Mouse (Mus musculus): ENCODE results near the gene E030018B13Rik. TPM values are rescaled to one million over a fixed set of nuclear protein-coding genes. Genes with fewer than 3 reads are reported as not detected.

The E030018B13Rik gene
- total and polyA plus RNA-seq, 3 experiments: 0.07 TPM; not detected in 2

DNA sequence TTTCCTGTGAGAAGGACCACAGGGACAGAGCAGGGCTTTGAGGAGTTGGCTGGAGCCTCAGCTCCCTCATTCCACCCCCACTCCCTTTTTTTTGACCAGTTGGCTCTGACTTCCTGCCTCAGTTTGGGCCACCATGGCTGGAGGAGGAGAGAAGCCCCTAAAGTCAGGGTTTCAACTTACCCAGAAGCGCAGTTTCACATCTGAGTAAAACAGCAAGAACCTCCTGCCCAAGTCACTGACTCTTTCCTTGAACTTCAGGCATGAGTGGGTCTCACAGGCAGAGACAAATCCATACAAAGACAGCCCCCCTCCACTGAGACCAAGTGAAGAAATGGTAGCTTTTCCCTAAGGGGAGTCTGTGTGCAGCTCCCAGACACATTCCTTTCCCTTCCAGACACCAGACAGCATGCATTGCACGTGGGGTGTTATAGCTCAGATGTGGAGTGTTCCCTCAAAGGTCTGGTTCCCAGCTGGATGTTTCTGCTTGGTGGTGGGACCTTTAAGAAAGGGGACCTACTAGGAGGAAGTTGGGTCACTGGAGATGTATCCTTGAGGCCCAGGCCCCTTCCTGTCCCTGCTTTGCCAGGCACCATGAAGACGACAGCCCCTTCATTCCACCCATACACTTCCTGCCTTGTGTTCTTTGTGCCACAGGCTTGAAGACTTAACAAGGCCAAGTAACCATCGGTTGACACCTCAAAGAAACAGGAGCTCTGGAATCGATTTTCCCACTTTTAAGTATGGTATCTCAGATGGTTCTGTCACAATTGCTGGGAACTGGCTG lies 49.2 kb downstream of the E030018B13Rik start:
- Histone ChIP-seq H3K4me3 (ENCODE audit: control insufficient read depth in 1 of 2, insufficient read depth in 1 of 2, low read depth in 2 of 2, low read length in 2 of 2) (no peak overlapping the region), H3K27ac (ENCODE audit: control insufficient read depth, low read depth, low read length) (no peak overlapping the region), H3K9ac (ENCODE audit: control insufficient read depth, low read depth, low read length, poor library complexity, severe bottlenecking) (no peak overlapping the region), H3K4me1 (ENCODE audit: control insufficient read depth in 1 of 2, insufficient read depth in 2 of 2, low read length in 2 of 2) (0 out of 4 replicates have a peak, but pooled peaks cover 0 to 3% of the 10 kb centered on the region in 2 experiments), H3K27me3 (ENCODE audit: control insufficient read depth in 1 of 2, insufficient read depth in 2 of 2, low read length in 2 of 2) (no peaks in the 10 kb centered on the region), H3K9me3 (replicated peaks; ENCODE audit: insufficient read depth, low read length) (no peaks in the 10 kb centered on the region), H3K79me2 (ENCODE audit: control insufficient read depth, insufficient read depth, low read length, poor library complexity) (no peaks in the 10 kb centered on the region), H3K36me3 (ENCODE audit: control insufficient read depth in 1 of 2, insufficient read depth in 2 of 2, low read length in 2 of 2) (no peaks in the 10 kb centered on the region)
- TF ChIP-seq USF2 (IDR thresholded peaks at IDR 0.05; ENCODE audit: borderline replicate concordance in 1 of 2, insufficient read depth in 1 of 2, low read depth in 1 of 2, low read length in 2 of 2) (no peak), MYC (IDR thresholded peaks at IDR 0.05; ENCODE audit: low read depth, low read length) (no peak), ZKSCAN1 (IDR thresholded peaks at IDR 0.05; ENCODE audit: low read depth, low read length) (no peak), RCOR1 (IDR thresholded peaks at IDR 0.05; ENCODE audit: low read depth, low read length) (no peak), CHD1 (IDR thresholded peaks at IDR 0.05; ENCODE audit: low read depth, low read length) (no peak), MXI1 (IDR thresholded peaks at IDR 0.05; ENCODE audit: low read depth, low read length) (no peak), E2F4 (IDR thresholded peaks at IDR 0.05; ENCODE audit: borderline replicate concordance, low read depth, low read length) (no peak), NRF1 (IDR thresholded peaks at IDR 0.05; ENCODE audit: insufficient read depth, low read depth, low read length, poor library complexity, severe bottlenecking) (no peak), UBTF (IDR thresholded peaks at IDR 0.05; ENCODE audit: borderline replicate concordance, insufficient read depth, low read depth, low read length) (no peak), MEF2A (IDR thresholded peaks at IDR 0.05; ENCODE audit: extremely low read depth, insufficient replicate concordance, low read depth, low read length, poor library complexity, severe bottlenecking) (no peak), GABPA (IDR thresholded peaks at IDR 0.05; ENCODE audit: low read depth, low read length) (no peak), ZMIZ1 (IDR thresholded peaks at IDR 0.05; ENCODE audit: low read depth, low read length) (no peak), RAD21 (IDR thresholded peaks at IDR 0.05; ENCODE audit: low read depth, low read length) (no peak), KAT2A (conservative IDR thresholded peaks at IDR 0.05; ENCODE audit: low read depth, low read length) (no peak), ZC3H11A (IDR thresholded peaks at IDR 0.05; ENCODE audit: low read depth, low read length) (no peak), MYB (IDR thresholded peaks at IDR 0.05; ENCODE audit: low read depth, low read length) (no peak)
- no peak for DNase-seq (ENCODE audit: low read depth, low spot score)

DNA sequence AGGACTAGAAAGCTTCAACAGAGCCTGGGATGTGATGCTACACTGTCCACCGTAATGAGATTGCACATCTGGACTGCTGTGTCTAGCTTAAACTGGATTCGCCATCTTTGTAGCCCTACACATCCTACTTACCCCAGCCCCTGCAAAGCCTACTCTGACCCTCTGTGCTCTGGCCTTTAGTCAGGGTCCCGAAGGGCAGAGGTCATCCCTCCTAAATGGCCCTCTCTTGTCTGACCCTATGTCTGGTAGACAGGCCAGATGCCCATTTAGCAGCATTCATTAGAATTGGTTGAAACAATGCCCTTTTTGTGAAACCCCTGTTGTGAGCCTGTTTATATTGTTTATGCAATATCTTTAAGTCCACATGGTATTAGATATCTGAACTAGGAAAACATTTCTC lies 53.3 kb downstream of the E030018B13Rik start:
- DNase-seq (ENCODE audit: low read depth, low spot score): no peak
- no peak overlapping the region for H3K9ac ChIP-seq (ENCODE audit: control insufficient read depth, low read depth, low read length, poor library complexity, severe bottlenecking)
- no peak for TF ChIP-seq MYB (IDR thresholded peaks at IDR 0.05; ENCODE audit: low read depth, low read length)
- no peak for TF ChIP-seq TBP (IDR thresholded peaks at IDR 0.05; ENCODE audit: low read depth, low read length)
- no peaks in the 10 kb centered on the region for H3K9me3 ChIP-seq (replicated peaks; ENCODE audit: insufficient read depth, low read length)
- no peaks in the 10 kb centered on the region for H3K27me3 ChIP-seq (ENCODE audit: control insufficient read depth in 1 of 2, insufficient read depth in 2 of 2, low read length in 2 of 2)
- peaks cover 0 to 7% of the 10 kb centered on the region in 2 experiments; a peak in 2 of 4 replicates for H3K36me3 ChIP-seq (ENCODE audit: control insufficient read depth in 1 of 2, insufficient read depth in 2 of 2, low read length in 2 of 2)
- peaks cover 6 to 10% of the 10 kb centered on the region in 2 experiments for H3K4me1 ChIP-seq (ENCODE audit: control insufficient read depth in 1 of 2, insufficient read depth in 2 of 2, low read length in 2 of 2)
- no peak overlapping the region for H3K27ac ChIP-seq (ENCODE audit: control insufficient read depth, low read depth, low read length)
- no peak overlapping the region for H3K4me3 ChIP-seq (ENCODE audit: control insufficient read depth in 1 of 2, insufficient read depth in 1 of 2, low read depth in 2 of 2, low read length in 2 of 2)
- H3K79me2 ChIP-seq (ENCODE audit: control insufficient read depth, insufficient read depth, low read length, poor library complexity): no peaks in the 10 kb centered on the region

Other genes with a start within 250 kb of the E030018B13Rik start
- 20.5 and 21.6 TPM in 2 replicates for gene Klf13, start 22.1 kb downstream of the E030018B13Rik start, total RNA-seq (2012; rRNA removed)
- gene Klf13, start 22.1 kb downstream of the E030018B13Rik start, polyA plus RNA-seq (2012; ENCODE audit: insufficient read depth in 1 of 2, insufficient read length in 2 of 2, low read depth in 1 of 2, low replicate concordance in 2 of 2, missing spikeins in 1 of 2): 100 to 1,000 TPM in 1 of 2 experiments, 10 to 100 TPM in 1; 26.9 to 118 TPM
- not detected in 2 replicates for gene Trpm1, start 237.0 kb downstream of the E030018B13Rik start, total RNA-seq (2012; rRNA removed)
- not detected for gene Trpm1, start 237.0 kb downstream of the E030018B13Rik start, polyA plus RNA-seq (2012; ENCODE audit: insufficient read depth in 1 of 2, insufficient read length in 2 of 2, low read depth in 1 of 2, low replicate concordance in 2 of 2, missing spikeins in 1 of 2)

Data from MEL (cell line).